Mouse (Mus musculus) effector memory CD4-positive, alpha-beta T cell, adult 7 months (primary cell): Measurements from ENCODE around the gene Pafah1b3. TPM values are rescaled to one million over a fixed set of nuclear protein-coding genes. Genes with fewer than 3 reads are reported as not detected.

Experiments
- polyA plus RNA-seq: library from polyadenylated mRNA; unstranded; fragments of 100-300 nt; shearing (Covaris generic); gene quantifications from one replicate; pipeline ENCODE4 v1.2.1, GENCODE M21; 2017

The Pafah1b3 gene
- polyA plus RNA-seq = 15.7 TPM

DNA sequence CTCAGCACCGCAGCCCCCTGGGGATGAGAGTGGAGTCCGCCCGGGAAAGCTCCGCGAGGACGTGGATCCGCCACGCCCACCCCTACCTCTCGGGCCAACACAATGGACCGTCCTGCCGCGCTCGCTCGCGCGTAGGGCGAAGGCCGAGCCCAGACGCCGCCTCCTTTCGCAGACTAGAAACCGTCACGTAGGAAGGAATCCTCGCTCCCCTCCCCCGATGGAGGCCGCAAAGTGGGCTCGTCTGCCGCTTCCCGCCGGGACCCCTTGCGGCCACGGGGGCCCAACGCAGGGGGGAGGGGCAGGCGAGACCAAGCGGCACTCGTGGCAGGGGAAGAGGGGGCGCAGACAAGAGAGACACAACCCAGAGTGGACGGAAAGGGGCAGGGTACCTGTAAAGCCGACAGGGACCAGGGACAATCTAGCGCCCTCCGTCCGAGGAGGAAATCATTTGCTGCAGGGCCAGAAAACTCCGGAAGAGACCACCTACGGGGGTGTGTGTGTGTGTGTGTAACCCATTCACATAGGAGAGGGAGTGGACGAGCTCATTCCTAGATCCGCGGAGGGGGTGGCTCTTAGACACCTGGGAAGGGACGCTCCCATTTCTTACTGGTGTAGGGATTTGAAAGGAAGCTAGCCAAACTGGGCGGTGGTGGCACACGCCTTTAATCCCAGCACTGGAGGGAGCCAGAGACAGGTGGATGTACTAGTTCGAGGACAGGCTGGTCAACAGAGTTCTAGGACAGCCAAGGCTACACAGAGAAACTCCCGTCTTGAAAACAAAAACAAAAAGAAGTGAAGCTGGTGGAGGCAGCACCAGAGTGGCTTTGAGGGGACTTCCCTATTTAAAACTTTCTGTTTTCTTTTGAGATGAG lies at the start of gene Pafah1b3:
Pafah1b3 (minus strand) TSS at position 533 of the 872 bp plus-strand sequence.

DNA sequence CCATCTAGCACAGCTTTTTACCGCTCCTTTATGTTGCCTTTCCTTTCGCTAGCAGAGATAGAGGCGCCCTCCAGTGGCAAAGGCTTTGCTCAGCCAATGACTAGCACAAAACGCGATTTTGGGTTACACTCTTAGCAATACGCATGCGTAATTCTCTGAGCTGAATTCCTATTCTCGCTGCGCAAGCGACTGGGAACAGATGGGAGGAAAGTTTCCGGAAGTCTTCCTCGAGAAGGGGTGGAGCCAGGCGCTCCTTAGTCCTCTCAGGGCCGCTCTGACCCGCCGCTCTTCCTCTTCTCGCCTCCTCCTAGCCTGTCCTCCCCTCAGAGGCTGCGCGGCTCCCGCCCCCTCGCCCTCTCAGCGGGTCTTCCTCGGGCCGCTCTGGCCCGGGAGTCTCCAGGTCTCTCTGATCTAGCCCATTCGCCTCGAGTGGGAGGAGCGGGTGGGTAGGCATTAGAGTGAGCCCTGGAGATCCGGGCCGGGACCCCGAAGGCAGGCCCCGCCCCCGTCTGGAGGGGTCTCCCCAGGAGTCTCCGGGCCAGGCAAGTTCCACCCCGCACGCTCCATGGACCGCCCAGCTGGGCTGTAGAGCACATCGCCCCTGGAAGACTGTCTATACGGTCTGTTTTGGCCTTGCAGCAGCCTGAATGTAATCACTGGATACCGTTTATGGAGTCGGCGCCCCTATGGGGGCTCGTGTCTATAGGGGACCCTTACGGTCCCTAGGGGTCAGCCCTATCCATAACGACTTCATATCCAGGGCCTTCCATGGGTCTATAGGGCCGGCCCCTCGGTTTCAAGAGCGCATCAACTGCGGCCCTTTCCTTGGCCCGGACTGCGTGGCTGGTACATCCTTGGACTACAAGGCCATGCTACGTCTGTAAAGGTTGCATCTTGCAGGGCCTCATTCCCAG lies 19.0 kb upstream of the Pafah1b3 start, which contains the start of gene Megf8:
Megf8 (plus strand) TSS at position 633 of the 914 bp plus-strand sequence.

GRCm38 (mm10) chr7:25305956-25306613 lies 8.3 kb upstream of the Pafah1b3 start, which contains the start of gene Tmem145:
Tmem145 (plus strand) TSS chr7:25306106.

GRCm38 (mm10) chr7:25301063-25301462 lies 3.3 kb upstream of the Pafah1b3 start, which contains the start of gene Prr19:
Prr19 (plus strand) TSS chr7:25301411.

DNA sequence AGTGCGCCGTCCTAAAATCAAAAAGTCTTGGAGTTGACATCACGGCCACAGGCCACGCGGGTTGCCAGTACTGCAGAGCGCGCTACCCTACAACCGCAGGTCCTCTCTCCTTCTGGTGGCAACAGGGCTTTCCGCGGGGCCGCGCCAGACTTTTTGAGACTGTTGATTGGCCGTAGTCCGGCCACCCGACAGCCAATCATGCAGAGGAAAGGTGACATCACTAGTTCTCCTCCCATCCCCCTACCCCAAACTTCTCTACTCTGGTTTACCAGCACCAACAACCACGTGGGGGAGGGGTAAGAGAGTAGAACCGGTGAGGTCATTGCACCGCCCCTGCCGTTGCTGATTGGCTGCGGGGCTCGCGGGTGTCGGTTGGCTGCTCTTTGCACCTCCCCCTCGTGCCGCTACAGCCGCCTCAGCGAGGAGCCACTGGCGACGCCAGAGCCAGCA lies 30.5 kb downstream of the Pafah1b3 start, which contains the start of gene Cic:
Cic (plus strand) TSS at position 404 of the 450 bp plus-strand sequence.

GRCm38 (mm10) chr7:25250141-25250972 lies 47.4 kb downstream of the Pafah1b3 start, which contains the start of gene Erf:
Erf (minus strand) TSS chr7:25250761.

Other genes with a start within 250 kb of the Pafah1b3 start
- 1.6 TPM for gene Grik5, start 225.6 kb downstream of the Pafah1b3 start, polyA plus RNA-seq
- gene Zfp574, start 225.4 kb downstream of the Pafah1b3 start, polyA plus RNA-seq = 35.2 TPM
- 51.5 TPM for gene Pou2f2, start 118.3 kb downstream of the Pafah1b3 start, polyA plus RNA-seq
- gene Dedd2, start 77.4 kb downstream of the Pafah1b3 start, polyA plus RNA-seq = 119 TPM
- 0.99 TPM for gene Zfp526, start 76.6 kb downstream of the Pafah1b3 start, polyA plus RNA-seq
- 78.5 TPM for gene Gsk3a, start 60.1 kb downstream of the Pafah1b3 start, polyA plus RNA-seq
- gene Erf, start 47.2 kb downstream of the Pafah1b3 start, polyA plus RNA-seq = 4.8 TPM
- 32.6 TPM for gene Cic, start 30.3 kb downstream of the Pafah1b3 start, polyA plus RNA-seq
- not detected for gene Prr19, start 3.4 kb upstream of the Pafah1b3 start, polyA plus RNA-seq
- not detected for gene Tmem145, start 8.1 kb upstream of the Pafah1b3 start, polyA plus RNA-seq
- 0.20 TPM for gene Megf8, start 19.2 kb upstream of the Pafah1b3 start, polyA plus RNA-seq
- not detected for gene Cnfn, start 71.7 kb upstream of the Pafah1b3 start, polyA plus RNA-seq
- 4.2 TPM for gene Lipe, start 100.7 kb upstream of the Pafah1b3 start, polyA plus RNA-seq
- gene Cxcl17, start 114.9 kb upstream of the Pafah1b3 start, polyA plus RNA-seq = not detected
- gene Ceacam1, start 179.6 kb upstream of the Pafah1b3 start, polyA plus RNA-seq = 0.18 TPM
- not detected for gene Ceacam2, start 241.9 kb upstream of the Pafah1b3 start, polyA plus RNA-seq